In genomic region chr11:79325663-79326062, GRCm38 (mm10) we compare ENCODE assay signal across 25 mouse cellular contexts. TPM values are rescaled to one million over a fixed set of nuclear protein-coding genes. Genes with fewer than 3 reads are reported as not detected.
DNase-seq lines count a peak whose midpoint lies in the region; ATAC-seq and TF ChIP-seq lines count a peak whose summit lies in the region.
"Had no signal": no experiment of that assay in that cellular context is flagged by ENCODE, and none has a peak within 500 bp of the region (broad histone marks: within the 10 kb centered on the region; RNA-seq: fewer than 3 reads in every experiment).

No protein-coding gene starts in this region.

- WGBS in kidney, embryonic 15.5 days: 79% methylated on average over 8 of the region's 8 CpGs
- 67% methylated on average over 8 of the region's 8 CpGs for WGBS in kidney, adult 2 months

- no peak overlapping the region for H3K4me2 ChIP-seq in kidney, embryonic 15.5 days
- H3K4me2 ChIP-seq: hindbrain, embryonic 15.5 days; intestine, embryonic 15.5 days; lung, embryonic 15.5 days had no signal

- no peak overlapping the region for H3K27ac ChIP-seq in kidney, embryonic 15.5 days
- no peak overlapping the region for H3K27ac ChIP-seq in kidney, adult 2 months (ENCODE audit: insufficient read depth, low read depth, low read length)
- H3K27ac ChIP-seq: forebrain, embryonic 10.5 days; hindbrain, embryonic 15.5 days; intestine, embryonic 15.5 days; layer of hippocampus, adult 2 months; lung, embryonic 15.5 days; midbrain, embryonic 10.5 days had no signal

- H3K4me1 ChIP-seq in kidney, embryonic 15.5 days: 0 out of 2 replicates have a peak, but pooled peaks cover 5% of the 10 kb centered on the region
- no peaks in the 10 kb centered on the region for H3K4me1 ChIP-seq in kidney, adult 2 months (ENCODE audit: control insufficient read depth, insufficient read depth, low read length)
- H3K4me1 ChIP-seq: hindbrain, embryonic 15.5 days; intestine, embryonic 15.5 days had no signal

- H3K9me3 ChIP-seq in kidney, embryonic 15.5 days (replicated peaks): no peaks in the 10 kb centered on the region
- H3K9me3 ChIP-seq: forebrain, embryonic 10.5 days; hindbrain, embryonic 15.5 days; intestine, embryonic 15.5 days; lung, embryonic 15.5 days; midbrain, embryonic 10.5 days had no signal

- H3K27me3 ChIP-seq in kidney, embryonic 15.5 days: no peaks in the 10 kb centered on the region
- H3K27me3 ChIP-seq in kidney, adult 2 months (replicated peaks; ENCODE audit: control insufficient read depth, insufficient read depth, low read length): no peaks in the 10 kb centered on the region
- H3K27me3 ChIP-seq: hindbrain, embryonic 15.5 days; intestine, embryonic 15.5 days; lung, embryonic 15.5 days had no signal

- no peak for ATAC-seq in kidney, embryonic 15.5 days (replicated peaks; ENCODE audit: low FRiP score)
- ATAC-seq: forebrain, postnatal 0 days; intestine, embryonic 15.5 days had no signal

- no peak for TF ChIP-seq POLR2A in kidney, adult 2 months (IDR thresholded peaks at IDR 0.05; ENCODE audit: low read depth, low read length)

- no peaks in the 10 kb centered on the region for H3K36me3 ChIP-seq in kidney, embryonic 15.5 days
- no peaks in the 10 kb centered on the region for H3K36me3 ChIP-seq in kidney, adult 2 months (ENCODE audit: control insufficient read depth, insufficient read depth, low read length)
- H3K36me3 ChIP-seq: forebrain, embryonic 10.5 days; hindbrain, embryonic 15.5 days; intestine, embryonic 15.5 days; lung, embryonic 15.5 days; midbrain, embryonic 10.5 days had no signal

- peak; percentile 57 for DNase-seq in kidney, adult 11 months
- peak; percentile 75 for DNase-seq in kidney, adult 2 months
- DNase-seq in kidney, postnatal 14 days: peak; percentile 52
- peak; percentile 71 for DNase-seq in lung, postnatal 36 days
- no peak for DNase-seq in ovary, postnatal 10 days (ENCODE audit: low spot score)
- no peak for DNase-seq in embryo, embryonic 11 days
- DNase-seq in layer of hippocampus, adult 9-10 months (ENCODE audit: low spot score): no peak
- DNase-seq: cerebellum, adult 11 months; cerebellum, postnatal 25 days; forebrain, postnatal 0 days; heart, postnatal 36 days; left cerebral cortex, postnatal 4 days; liver; right cerebral cortex, postnatal 4 days; thymus, postnatal 25 days had no signal

- H3K4me3 ChIP-seq in kidney, embryonic 15.5 days (replicated peaks): no peak overlapping the region
- no peak overlapping the region for H3K4me3 ChIP-seq in kidney, adult 2 months (ENCODE audit: insufficient read depth, low read depth, low read length)
- H3K4me3 ChIP-seq: forebrain, embryonic 10.5 days; hindbrain, embryonic 15.5 days; intestine, embryonic 15.5 days; layer of hippocampus, adult 2 months; lung, embryonic 15.5 days; midbrain, embryonic 10.5 days had no signal

- TF ChIP-seq CTCF in kidney, adult 2 months (conservative IDR thresholded peaks at IDR 0.05; ENCODE audit: insufficient read depth, insufficient read length, low read depth, low read length): no peak

- no peak overlapping the region for H3K9ac ChIP-seq in kidney, embryonic 15.5 days
- H3K9ac ChIP-seq: forebrain, postnatal 0 days; hindbrain, embryonic 15.5 days; intestine, embryonic 15.5 days; lung, embryonic 15.5 days had no signal

RNA-seq across cellular contexts. Expression of gene Nf1, which starts 13.8 kb away (rescaled TPM):
- polyA plus RNA-seq in kidney, embryonic 15.5 days (2015; fragmentation: Nextera tagmentation; extraction: Ambion mirVana): 8.9 and 9.0 TPM in 2 replicates
- polyA plus RNA-seq in kidney, adult 2 months (2012; rRNA removed): 10.2 TPM in 2 replicates

RNA-seq across cellular contexts. Expression of gene Gm9964, which starts 29.0 kb away (rescaled TPM):
- polyA plus RNA-seq in kidney, embryonic 15.5 days (2015; fragmentation: Nextera tagmentation; extraction: Ambion mirVana): not detected in 2 replicates
- not detected in 2 replicates for polyA plus RNA-seq in kidney, adult 2 months (2012; rRNA removed)
- polyA plus RNA-seq: C2C12; forebrain, embryonic 10.5 days; forebrain, postnatal 0 days; gonadal fat pad, adult 2 months; heart, embryonic 14.5 days; hindbrain, embryonic 15.5 days; intestine, embryonic 15.5 days; midbrain, embryonic 10.5 days had no signal

Comparison
In these comparisons a context has a peak if more than half of its experiments do, and no peak if none do; other contexts are left out.
1. DNase-seq: peak in kidney, adult 11 months (single experiment), kidney, adult 2 months (single experiment), kidney, postnatal 14 days (single experiment) and lung, postnatal 36 days (single experiment); none in ovary, postnatal 10 days (single experiment), embryo, embryonic 11 days (single experiment) and layer of hippocampus, adult 9-10 months (single experiment).